Mouse (Mus musculus): ENCODE results near the gene Simc1.

The Simc1 gene

DNA sequence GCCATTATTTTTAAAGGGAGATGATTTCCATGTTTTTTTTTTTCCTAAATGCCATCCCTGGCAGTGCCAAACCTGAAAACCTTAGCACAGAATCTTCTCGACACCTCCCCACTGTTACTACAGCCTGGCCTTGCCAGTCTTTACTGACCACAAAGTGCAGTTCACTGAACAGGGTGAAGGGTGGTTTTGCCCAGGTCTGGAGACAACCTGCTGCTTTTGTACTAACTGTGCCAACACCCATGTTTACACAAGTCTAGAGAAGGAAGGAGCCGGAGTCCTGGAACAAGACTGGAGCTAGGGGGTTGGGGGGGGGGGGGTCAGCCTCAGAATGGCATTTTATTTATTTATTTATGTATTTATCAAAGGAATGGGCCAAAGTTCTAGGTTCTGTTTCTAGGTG, 77.8 kb downstream of the Simc1 start:
- no peak for ATAC-seq (ENCODE audit: insufficient number of reproducible peaks, low FRiP score, low TSS enrichment)

- no peak for ATAC-seq (ENCODE audit: insufficient number of reproducible peaks, low FRiP score, low TSS enrichment)
Observed at GRCm38 (mm10) chr13:54582126-54582525, 78.5 kb downstream of the Simc1 start.

GRCm38 (mm10) chr13:54582860-54583259, 79.3 kb downstream of the Simc1 start:
- ATAC-seq (ENCODE audit: insufficient number of reproducible peaks, low FRiP score, low TSS enrichment): no peak

DNA sequence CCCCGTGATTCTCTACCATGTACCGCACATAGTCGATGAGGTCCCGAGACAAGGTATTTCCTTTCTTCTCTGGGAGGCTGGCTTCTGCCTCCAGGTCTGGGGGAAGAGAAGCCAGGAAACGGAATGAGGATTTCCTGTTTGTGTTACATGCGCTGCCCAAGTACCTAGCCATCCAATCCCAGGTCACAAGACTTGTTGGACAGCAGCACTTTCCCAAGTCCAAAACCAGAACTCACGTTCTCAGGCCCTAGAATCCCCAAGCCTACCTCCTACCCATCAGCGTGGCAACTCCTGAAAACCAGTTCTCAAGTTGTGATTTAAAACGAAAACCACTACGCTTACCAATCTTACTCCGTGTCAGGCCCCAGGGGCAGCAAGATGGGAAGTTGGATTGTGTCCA, 82.3 kb downstream of the Simc1 start:
- ATAC-seq (ENCODE audit: insufficient number of reproducible peaks, low FRiP score, low TSS enrichment): no peak

DNA sequence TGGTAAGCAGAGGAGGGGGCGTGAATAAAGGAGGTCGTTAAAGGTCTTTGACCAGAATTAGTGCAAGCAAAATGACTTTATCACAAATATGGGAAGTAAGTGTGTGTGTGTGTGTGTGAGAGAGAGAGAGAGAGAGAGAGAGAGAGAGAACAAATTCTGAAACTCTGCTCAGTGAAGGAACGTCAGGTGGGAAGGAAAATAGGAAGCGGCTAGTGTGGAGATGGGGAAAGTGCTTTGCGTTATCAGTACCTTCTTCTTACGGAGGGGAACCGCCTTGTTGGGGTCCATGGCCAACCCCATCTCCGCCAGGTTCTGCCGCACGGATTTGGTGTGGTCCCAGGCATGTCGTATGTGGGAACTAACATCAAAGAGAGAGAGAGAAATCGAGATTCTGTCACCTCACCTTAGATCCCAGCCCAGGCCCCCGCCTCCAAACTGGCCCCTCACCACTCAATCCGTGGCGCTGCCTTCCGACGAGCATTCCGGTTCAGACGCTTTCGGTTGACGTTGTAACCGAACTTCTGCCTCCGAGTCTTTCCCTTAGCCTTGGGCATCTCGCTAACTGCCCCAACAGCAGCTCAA, 85.9 kb downstream of the Simc1 start:
- ATAC-seq (ENCODE audit: insufficient number of reproducible peaks, low FRiP score, low TSS enrichment): no peak

DNA sequence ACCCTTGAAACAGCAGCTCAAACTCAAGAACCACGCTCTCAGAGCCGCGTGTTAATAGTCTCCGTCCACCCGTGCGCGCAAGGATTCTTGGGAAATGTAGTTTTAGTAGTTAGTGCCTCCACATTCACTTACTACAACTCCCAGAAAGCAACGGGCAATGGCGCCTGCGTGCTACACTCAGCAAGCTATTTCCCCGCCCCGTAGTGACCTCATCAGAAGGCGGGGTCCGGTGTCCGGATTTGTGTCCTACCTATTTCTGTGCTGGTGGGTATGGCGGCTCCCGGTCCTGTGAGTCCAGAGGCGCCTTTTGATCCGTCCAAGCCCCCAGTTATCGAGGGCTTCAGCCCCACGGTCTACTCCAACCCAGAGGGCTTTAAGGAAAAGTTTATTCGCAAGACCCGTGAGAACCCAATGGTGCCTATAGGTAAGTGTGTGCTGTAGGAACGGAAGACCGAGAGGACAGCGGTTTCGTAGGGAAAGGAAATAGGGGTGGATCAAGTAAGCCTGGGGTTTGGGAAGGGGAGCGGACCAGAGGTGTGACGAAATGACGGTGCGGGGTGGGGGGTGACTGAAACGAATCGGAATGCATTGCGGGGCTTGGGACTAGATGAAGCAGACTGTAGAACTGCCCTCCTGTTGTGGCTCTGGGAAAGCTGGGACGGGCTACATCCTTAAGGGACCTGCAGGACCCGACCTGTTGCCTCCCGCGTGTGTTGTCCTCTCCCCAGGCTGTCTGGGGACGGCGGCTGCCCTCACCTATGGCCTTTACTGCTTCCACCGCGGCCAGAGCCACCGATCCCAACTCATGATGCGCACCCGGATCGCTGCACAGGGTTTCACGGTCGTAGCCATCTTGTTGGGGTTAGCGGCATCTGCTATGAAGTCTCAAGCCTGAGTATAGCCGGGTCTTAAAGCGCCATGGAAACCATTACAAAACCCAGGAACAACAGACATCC, 86.7 kb downstream of the Simc1 start, which contains the start of the genes Nop16 and Higd2a:
Gene Nop16, minus strand, starts transcription at position 95 of the 956 bp plus-strand sequence.
Gene Higd2a, plus strand, starts transcription at position 212 of the 956 bp plus-strand sequence.
- peak; percentile 92 for ATAC-seq (ENCODE audit: insufficient number of reproducible peaks, low FRiP score, low TSS enrichment)

DNA sequence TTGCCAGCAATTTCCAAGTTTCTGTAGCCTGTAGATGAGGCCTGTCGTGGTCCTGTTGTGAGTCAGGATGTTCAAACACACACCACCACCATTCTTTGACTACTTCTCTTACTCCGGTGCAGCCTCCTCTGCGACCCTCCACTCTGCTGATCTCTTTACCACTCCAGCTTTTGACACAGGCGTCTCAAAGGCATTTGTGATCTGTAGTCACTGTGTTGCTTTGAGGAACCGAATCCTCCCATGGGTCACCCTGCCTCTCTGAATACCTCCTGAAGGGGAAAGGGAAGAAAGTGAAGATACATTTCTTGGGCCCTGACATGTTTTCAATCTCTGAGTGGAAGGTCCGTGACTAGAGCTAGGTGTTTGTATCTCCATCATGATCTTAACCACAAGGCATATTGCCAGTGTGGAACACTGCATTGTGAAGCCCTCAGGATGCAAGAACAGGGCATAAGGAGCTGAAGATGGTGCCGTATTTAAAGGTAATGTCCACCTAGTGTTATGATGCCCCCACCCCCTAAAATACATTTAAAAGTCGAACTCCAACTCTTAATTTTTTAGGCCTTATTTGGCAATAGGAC, 88.3 kb downstream of the Simc1 start:
- ATAC-seq (ENCODE audit: insufficient number of reproducible peaks, low FRiP score, low TSS enrichment): no peak

DNA sequence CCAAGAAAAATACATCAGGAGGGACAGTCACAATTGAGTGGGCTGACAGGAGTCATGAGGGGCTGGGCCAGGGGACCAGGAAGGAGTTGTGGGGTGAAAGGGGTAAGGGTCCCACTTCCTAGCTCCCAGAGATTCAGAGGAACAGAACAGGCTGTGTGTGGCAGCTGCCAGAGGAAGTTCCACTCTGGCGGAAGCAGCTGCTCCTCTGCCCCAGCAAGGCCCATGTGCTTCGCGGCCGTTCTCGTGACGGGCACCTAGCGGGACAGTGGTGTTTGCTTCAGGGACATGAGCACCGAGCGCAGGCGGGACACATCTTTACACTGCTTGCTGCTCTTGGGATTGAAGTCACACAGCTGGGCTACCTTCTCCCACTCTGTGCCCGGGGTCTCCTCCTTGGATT, 90.0 kb downstream of the Simc1 start:
- ATAC-seq (ENCODE audit: insufficient number of reproducible peaks, low FRiP score, low TSS enrichment): no peak

DNA sequence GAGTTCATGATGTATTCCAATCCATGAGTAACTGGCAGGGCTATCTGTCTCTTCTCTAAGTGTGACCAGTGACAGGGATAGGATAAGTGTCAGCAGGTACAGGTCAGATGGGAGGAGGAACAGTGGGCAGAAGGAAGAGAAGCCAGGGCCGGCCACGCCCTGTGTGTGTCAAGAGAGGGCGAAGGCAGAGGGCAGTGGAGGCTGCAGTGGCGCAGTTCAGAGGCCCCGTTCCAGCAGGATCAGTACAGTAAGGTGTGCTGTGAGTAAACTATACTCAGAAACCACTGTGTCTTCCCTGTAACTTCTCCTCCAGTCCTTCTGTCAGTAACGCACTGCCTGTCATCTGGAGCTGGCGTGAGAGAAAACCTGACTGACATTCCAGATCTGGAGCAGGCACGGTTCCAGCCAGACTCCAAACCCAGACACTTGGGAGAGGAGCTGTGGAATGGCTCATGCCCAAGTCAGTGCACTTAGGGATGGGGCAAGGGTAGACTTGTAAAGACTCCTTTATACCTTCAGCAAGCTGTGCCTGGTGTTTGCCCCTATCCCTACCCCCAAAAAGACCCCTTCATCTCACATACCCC, 92.6 kb downstream of the Simc1 start:
- no peak for ATAC-seq (ENCODE audit: insufficient number of reproducible peaks, low FRiP score, low TSS enrichment)

- no peak for ATAC-seq (ENCODE audit: insufficient number of reproducible peaks, low FRiP score, low TSS enrichment)
Observed at GRCm38 (mm10) chr13:54596870-54597269, 93.3 kb downstream of the Simc1 start.

GRCm38 (mm10) chr13:54598622-54599143, 95.1 kb downstream of the Simc1 start:
- no peak for ATAC-seq (ENCODE audit: insufficient number of reproducible peaks, low FRiP score, low TSS enrichment)

Data from cerebellum, adult (tissue).